Mouse (Mus musculus): ENCODE results near the gene Gpr1. TPM values are rescaled to one million over a fixed set of nuclear protein-coding genes. Genes with fewer than 3 reads are reported as not detected.

Gpr1 gene
- polyA plus RNA-seq, 1 experiment from 2014 or later = not detected

DNA sequence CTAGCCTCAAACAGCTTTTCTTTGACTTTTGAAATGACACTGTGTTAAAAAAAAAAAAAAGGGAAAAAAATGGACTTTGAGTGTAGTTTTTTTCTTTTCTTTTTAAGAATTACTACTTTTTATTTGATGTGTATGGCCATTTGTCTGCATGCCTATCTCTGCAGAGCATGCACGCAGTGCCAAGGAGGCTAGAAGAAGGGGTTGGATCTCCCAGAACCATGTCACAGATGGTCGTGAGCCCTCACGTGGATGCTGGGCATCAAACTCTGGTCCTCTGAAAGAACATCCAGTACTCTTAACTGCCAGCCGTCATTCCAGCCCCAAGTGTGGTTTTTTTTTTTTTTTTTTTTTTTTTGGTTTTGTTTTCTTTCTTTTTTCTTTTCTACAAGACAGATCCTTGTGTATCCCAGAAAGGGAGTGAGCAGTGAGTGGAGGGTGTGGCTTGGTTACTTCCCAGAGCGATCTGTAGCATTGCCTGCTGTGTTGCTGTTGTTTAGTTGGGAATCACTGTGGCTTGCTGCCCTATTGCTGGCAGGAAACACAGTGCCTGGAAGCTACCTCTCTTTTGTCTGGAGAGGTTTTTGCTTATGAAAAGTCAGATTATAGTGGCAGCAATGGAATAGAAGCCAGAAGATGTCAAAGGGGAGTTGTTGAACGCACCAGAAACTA, 4.3 kb downstream of the Gpr1 start:
- Histone ChIP-seq H3K4me1 (ENCODE audit: control insufficient read depth, insufficient read depth, low read length) (peaks cover 6% of the 10 kb centered on the region; the same call in 1 of the 2 replicates), H3K9ac (ENCODE audit: low read depth, low read length) (no peak overlapping the region), H3K4me3 (ENCODE audit: low read depth, low read length) (no peak overlapping the region), H3K27me3 (ENCODE audit: control insufficient read depth, insufficient read depth, low read length) (no peaks in the 10 kb centered on the region), H3K27ac (ENCODE audit: low read depth, low read length) (no peak overlapping the region), H3K36me3 (ENCODE audit: control insufficient read depth, insufficient read depth, low read length) (no peaks in the 10 kb centered on the region), H3K9me3 (replicated peaks; ENCODE audit: control insufficient read depth, low read length) (no peaks in the 10 kb centered on the region), H3K4me2 (no peak overlapping the region)
- WGBS (ENCODE audit: insufficient replicate concordance) = 35% methylated on average over 6 of the region's 6 CpGs
- no peak for ATAC-seq (replicated peaks; ENCODE audit: insufficient number of reproducible peaks, low FRiP score, low TSS enrichment)

GRCm38 (mm10) chr1:63207607-63208006, 6.7 kb downstream of the Gpr1 start:
- no peak overlapping the region for H3K9ac ChIP-seq (ENCODE audit: low read depth, low read length)
- 82% methylated on average over 3 of the region's 3 CpGs for whole genome bisulfite sequencing (ENCODE audit: insufficient replicate concordance)
- ATAC-seq (replicated peaks; ENCODE audit: insufficient number of reproducible peaks, low FRiP score, low TSS enrichment) = no peak
- H3K27me3 ChIP-seq (ENCODE audit: control insufficient read depth, insufficient read depth, low read length) = no peaks in the 10 kb centered on the region
- no peak overlapping the region for H3K27ac ChIP-seq (ENCODE audit: low read depth, low read length)
- H3K36me3 ChIP-seq (ENCODE audit: control insufficient read depth, insufficient read depth, low read length) = no peaks in the 10 kb centered on the region
- peaks cover 6% of the 10 kb centered on the region; the same call in 1 of the 2 replicates for H3K4me1 ChIP-seq (ENCODE audit: control insufficient read depth, insufficient read depth, low read length)
- H3K4me3 ChIP-seq (ENCODE audit: low read depth, low read length) = no peak overlapping the region
- no peak overlapping the region for H3K4me2 ChIP-seq
- H3K9me3 ChIP-seq (replicated peaks; ENCODE audit: control insufficient read depth, low read length) = no peaks in the 10 kb centered on the region

DNA sequence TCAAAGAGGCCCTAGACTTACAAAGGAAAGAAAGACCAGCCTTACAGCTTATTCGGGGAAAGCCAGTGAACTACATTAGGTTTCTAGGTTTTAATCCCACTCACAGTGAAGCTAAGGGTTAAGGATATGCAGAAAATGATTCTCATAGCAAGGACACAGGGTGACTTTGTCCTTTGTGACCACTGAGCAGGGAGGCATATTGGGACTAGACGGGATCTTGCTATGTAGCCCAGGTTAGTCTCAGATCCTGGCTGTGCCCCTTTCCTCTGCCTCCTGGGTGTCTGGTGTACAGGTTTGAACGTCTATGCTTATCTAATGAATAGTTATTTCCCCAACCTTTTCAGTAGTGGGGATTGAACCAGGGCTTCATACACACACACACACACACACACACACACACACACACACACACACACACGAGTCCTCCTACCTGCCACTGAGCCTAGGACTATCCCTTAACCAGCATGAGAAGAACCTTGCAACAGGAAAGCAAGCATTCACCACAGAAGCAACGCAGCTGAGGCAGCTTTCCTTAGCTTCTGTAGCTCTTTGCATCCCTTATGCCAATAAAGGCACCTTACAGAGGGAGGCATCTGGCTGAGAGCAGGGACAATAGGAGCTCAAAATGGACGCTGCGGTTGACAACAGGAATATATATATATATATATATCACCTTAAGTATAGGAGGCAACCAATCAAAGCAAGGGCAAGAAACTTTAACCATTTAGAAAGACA, 9.5 kb downstream of the Gpr1 start:
- Histone ChIP-seq H3K4me1 (ENCODE audit: control insufficient read depth, insufficient read depth, low read length) (peaks cover 6% of the 10 kb centered on the region; the same call in 1 of the 2 replicates), H3K9me3 (replicated peaks; ENCODE audit: control insufficient read depth, low read length) (peaks cover 5% of the 10 kb centered on the region), H3K4me3 (ENCODE audit: low read depth, low read length) (no peak overlapping the region), H3K9ac (ENCODE audit: low read depth, low read length) (no peak overlapping the region), H3K27me3 (ENCODE audit: control insufficient read depth, insufficient read depth, low read length) (no peaks in the 10 kb centered on the region), H3K36me3 (ENCODE audit: control insufficient read depth, insufficient read depth, low read length) (no peaks in the 10 kb centered on the region), H3K4me2 (no peak overlapping the region), H3K27ac (ENCODE audit: low read depth, low read length) (peak overlapping the region; percentile 57)
- WGBS (ENCODE audit: insufficient replicate concordance) = 36% methylated on average over 7 of the region's 7 CpGs
- ATAC-seq (replicated peaks; ENCODE audit: insufficient number of reproducible peaks, low FRiP score, low TSS enrichment) = no peak

- no peak overlapping the region for H3K9ac ChIP-seq (ENCODE audit: low read depth, low read length)
- ATAC-seq (replicated peaks; ENCODE audit: insufficient number of reproducible peaks, low FRiP score, low TSS enrichment) = peak; percentile 81
Measured at GRCm38 (mm10) chr1:63203950-63204659, 10.2 kb downstream of the Gpr1 start.

GRCm38 (mm10) chr1:63203471-63203870, 10.9 kb downstream of the Gpr1 start:
- H3K4me3 ChIP-seq (ENCODE audit: low read depth, low read length) = no peak overlapping the region
- ATAC-seq (replicated peaks; ENCODE audit: insufficient number of reproducible peaks, low FRiP score, low TSS enrichment) = no peak
- H3K27me3 ChIP-seq (ENCODE audit: control insufficient read depth, insufficient read depth, low read length) = no peaks in the 10 kb centered on the region
- H3K4me1 ChIP-seq (ENCODE audit: control insufficient read depth, insufficient read depth, low read length) = peaks cover 6% of the 10 kb centered on the region; the same call in 1 of the 2 replicates
- H3K9ac ChIP-seq (ENCODE audit: low read depth, low read length) = no peak overlapping the region
- H3K27ac ChIP-seq (ENCODE audit: low read depth, low read length) = no peak overlapping the region
- H3K4me2 ChIP-seq = no peak overlapping the region
- peaks cover 7% of the 10 kb centered on the region for H3K9me3 ChIP-seq (replicated peaks; ENCODE audit: control insufficient read depth, low read length)
- WGBS (ENCODE audit: insufficient replicate concordance) = 86% methylated on average over 1 of the region's 1 CpGs
- H3K36me3 ChIP-seq (ENCODE audit: control insufficient read depth, insufficient read depth, low read length) = no peaks in the 10 kb centered on the region

More at GRCm38 (mm10) chr1:63203950-63204659, 10.2 kb downstream of the Gpr1 start:
- WGBS (ENCODE audit: insufficient replicate concordance) = 23% methylated on average over 7 of the region's 7 CpGs
- Histone ChIP-seq H3K27ac (ENCODE audit: low read depth, low read length) (peak overlapping the region; percentile 57), H3K4me1 (ENCODE audit: control insufficient read depth, insufficient read depth, low read length) (peaks cover 6% of the 10 kb centered on the region; the same call in 1 of the 2 replicates), H3K36me3 (ENCODE audit: control insufficient read depth, insufficient read depth, low read length) (no peaks in the 10 kb centered on the region), H3K27me3 (ENCODE audit: control insufficient read depth, insufficient read depth, low read length) (no peaks in the 10 kb centered on the region), H3K9me3 (replicated peaks; ENCODE audit: control insufficient read depth, low read length) (peaks cover 7% of the 10 kb centered on the region), H3K4me3 (ENCODE audit: low read depth, low read length) (no peak overlapping the region), H3K4me2 (no peak overlapping the region)

DNA sequence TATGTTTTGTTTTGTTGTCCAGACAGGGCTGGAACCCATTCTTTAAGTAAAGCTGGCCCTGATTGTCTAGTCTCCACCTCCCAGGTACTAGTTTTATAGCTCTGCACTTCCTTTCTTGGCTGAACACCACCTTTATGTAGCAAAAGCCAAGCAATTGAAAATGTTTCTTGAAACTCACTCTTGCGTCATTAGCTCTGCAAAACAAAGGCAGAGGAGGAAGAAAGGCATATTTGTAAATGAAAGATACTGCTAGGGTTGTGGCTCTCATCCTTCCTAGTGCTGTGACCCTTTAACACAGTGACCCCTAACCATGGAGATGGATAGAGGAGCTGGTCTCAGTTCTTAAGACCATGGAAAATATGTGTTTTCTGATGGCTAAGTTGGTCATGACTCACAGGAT, 12.7 kb downstream of the Gpr1 start:
- H3K27me3 ChIP-seq (ENCODE audit: control insufficient read depth, insufficient read depth, low read length) = no peaks in the 10 kb centered on the region
- no peak for ATAC-seq (replicated peaks; ENCODE audit: insufficient number of reproducible peaks, low FRiP score, low TSS enrichment)
- no peaks in the 10 kb centered on the region for H3K36me3 ChIP-seq (ENCODE audit: control insufficient read depth, insufficient read depth, low read length)

GRCm38 (mm10) chr1:63200322-63200721, 14.0 kb downstream of the Gpr1 start:
- Histone ChIP-seq H3K27ac (ENCODE audit: low read depth, low read length) (no peak overlapping the region), H3K9me3 (replicated peaks; ENCODE audit: control insufficient read depth, low read length) (peaks cover 7% of the 10 kb centered on the region), H3K9ac (ENCODE audit: low read depth, low read length) (no peak overlapping the region), H3K27me3 (ENCODE audit: control insufficient read depth, insufficient read depth, low read length) (no peaks in the 10 kb centered on the region), H3K4me2 (no peak overlapping the region), H3K36me3 (ENCODE audit: control insufficient read depth, insufficient read depth, low read length) (no peaks in the 10 kb centered on the region), H3K4me1 (ENCODE audit: control insufficient read depth, insufficient read depth, low read length) (peaks cover 6% of the 10 kb centered on the region; the same call in 1 of the 2 replicates), H3K4me3 (ENCODE audit: low read depth, low read length) (no peak overlapping the region)
- ATAC-seq (replicated peaks; ENCODE audit: insufficient number of reproducible peaks, low FRiP score, low TSS enrichment) = no peak
- 90% methylated on average over 18 of the region's 18 CpGs for WGBS (ENCODE audit: insufficient replicate concordance)

More for the DNA sequence above, 12.7 kb downstream of the Gpr1 start:
- no peak overlapping the region for H3K4me3 ChIP-seq (ENCODE audit: low read depth, low read length)
- H3K4me2 ChIP-seq = no peak overlapping the region
- H3K9me3 ChIP-seq (replicated peaks; ENCODE audit: control insufficient read depth, low read length) = peaks cover 7% of the 10 kb centered on the region
- H3K4me1 ChIP-seq (ENCODE audit: control insufficient read depth, insufficient read depth, low read length) = peaks cover 6% of the 10 kb centered on the region; the same call in 1 of the 2 replicates
- 74% methylated on average over 1 of the region's 1 CpGs for WGBS (ENCODE audit: insufficient replicate concordance)
- no peak overlapping the region for H3K9ac ChIP-seq (ENCODE audit: low read depth, low read length)
- no peak overlapping the region for H3K27ac ChIP-seq (ENCODE audit: low read depth, low read length)

DNA sequence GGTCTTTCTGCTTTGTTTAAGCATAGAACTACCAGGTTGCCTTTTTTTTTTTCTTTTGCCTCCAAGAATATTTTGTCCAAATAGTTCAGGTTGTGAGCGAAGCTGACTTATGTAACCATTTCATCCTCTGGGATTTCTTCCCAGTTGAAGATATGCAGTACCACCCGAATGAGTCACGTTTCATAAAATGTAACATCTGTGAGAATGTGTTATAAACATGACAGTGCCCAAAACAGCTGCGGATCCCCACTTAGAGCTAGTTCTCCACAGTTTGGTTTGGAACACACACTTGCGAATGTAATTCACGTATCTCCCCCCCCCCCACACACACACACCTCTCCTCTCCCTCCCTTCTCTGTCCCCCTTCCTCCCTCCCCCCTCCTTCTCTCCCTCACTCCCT, 15.0 kb downstream of the Gpr1 start:
- 86% methylated on average over 6 of the region's 6 CpGs for WGBS (ENCODE audit: insufficient replicate concordance)
- Histone ChIP-seq H3K9ac (ENCODE audit: low read depth, low read length) (no peak overlapping the region), H3K27me3 (ENCODE audit: control insufficient read depth, insufficient read depth, low read length) (no peaks in the 10 kb centered on the region), H3K4me1 (ENCODE audit: control insufficient read depth, insufficient read depth, low read length) (peaks cover 3% of the 10 kb centered on the region; the same call in 1 of the 2 replicates), H3K4me3 (ENCODE audit: low read depth, low read length) (no peak overlapping the region), H3K9me3 (replicated peaks; ENCODE audit: control insufficient read depth, low read length) (peaks cover 7% of the 10 kb centered on the region), H3K36me3 (ENCODE audit: control insufficient read depth, insufficient read depth, low read length) (no peaks in the 10 kb centered on the region), H3K27ac (ENCODE audit: low read depth, low read length) (no peak overlapping the region), H3K4me2 (no peak overlapping the region)
- ATAC-seq (replicated peaks; ENCODE audit: insufficient number of reproducible peaks, low FRiP score, low TSS enrichment) = no peak
